Mouse (Mus musculus): ENCODE data around the gene Cfl1.
A peak's percentile ranks its signal among the peaks of the same experiment; 100 is the strongest.

The Cfl1 gene

DNA sequence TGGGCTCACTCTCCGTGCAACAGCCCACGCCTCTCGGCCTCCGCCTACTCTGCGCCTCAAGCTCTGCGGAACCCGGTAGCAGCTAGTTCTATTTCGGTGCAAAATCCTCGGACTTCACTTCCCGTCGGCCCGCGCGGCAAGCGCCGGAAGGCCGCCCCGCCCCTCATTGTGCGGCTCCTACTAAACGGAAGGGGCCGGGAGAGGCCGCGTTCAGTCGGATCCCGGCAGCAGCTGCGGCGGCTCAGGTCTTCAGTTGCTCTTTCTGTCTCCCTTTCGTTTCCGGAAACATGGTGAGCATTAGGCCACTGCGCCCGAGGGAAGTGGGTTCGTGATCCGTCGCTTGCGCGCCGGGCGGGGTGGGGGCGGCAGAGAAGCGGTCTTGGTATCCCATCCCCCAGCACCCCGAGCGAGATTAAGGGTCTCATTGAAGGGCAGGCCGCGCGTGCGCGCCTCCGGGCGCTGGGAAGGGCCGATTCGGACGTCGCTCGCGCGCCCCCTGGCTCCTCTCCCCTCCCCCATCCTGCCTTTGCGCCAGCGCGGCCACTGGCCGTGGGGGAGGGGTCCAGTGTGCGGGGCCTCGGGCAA is at the start of gene Cfl1:
TSS of gene Cfl1 (plus strand) at position 143 of the 585 bp plus-strand sequence.
- peak; percentile 88 to 96 for DNase-seq (ENCODE audit: low spot score in 2 of 2)

DNA sequence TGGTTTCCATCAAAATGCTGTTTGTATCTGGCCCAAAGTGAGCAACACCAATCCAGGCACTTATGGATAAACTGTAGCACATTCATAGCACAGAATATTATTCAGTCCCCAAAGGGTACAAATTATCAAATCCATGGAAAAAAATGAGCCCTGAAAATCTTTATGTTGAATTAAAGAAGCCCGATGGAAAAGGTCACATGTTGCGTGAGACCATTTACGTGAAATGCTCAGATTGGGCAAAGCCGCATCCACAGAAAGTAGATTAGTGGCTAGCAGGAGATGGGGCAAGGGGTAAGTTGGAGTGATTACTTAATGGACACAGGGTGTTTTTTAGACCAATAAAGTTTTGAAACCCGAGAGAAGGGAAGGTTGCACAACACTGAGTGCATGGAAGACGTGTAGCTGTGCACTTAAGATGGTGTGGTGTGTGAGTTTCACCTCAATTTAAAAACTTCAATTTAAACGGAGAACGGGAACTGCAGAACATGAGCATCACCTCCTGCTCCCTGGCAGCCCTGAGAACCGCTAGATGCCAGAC is 45.8 kb upstream of the Cfl1 start:
- DNase-seq (ENCODE audit: low spot score in 2 of 2), result no peak

DNA sequence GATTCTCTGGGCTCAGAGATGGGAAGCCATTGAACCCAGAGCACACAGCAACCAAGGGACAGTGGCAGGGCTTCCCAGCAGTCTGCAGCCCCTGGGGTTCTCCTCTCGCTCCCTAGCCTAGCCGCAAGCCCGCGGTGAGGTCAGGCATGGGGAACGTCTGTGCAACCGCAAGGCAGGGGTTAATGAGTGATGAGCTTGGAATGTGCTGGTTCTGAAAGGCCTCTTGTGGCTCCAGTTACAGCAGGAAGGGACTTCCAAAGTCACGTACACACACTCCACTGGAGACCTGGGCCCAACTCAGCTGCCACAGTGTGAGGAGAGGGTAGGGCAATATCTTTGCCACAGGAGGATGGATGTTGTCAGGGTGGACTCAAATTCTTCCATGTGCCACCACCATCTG is 45.3 kb upstream of the Cfl1 start:
- DNase-seq (ENCODE audit: low spot score in 2 of 2), result no peak

DNA sequence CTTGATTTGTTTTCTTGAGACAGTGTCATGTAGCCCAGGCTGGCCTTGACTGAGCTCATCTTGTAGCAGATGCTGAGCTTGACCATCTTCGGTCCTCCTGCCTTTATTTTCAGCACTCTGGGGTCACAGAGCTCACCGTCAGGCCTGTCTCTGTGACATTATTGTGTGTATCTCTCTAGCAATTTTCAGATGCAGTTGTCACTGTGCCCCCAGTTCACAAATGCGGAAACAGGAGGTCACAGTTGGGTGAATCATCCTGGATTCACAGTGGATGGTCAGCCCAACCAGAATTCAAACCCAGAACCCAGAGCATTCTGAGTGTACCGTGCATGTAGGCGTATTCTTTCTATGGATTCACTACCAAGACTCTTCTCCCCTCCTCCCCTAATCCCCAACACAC is 44.5 kb upstream of the Cfl1 start:
- DNase-seq (ENCODE audit: low spot score in 2 of 2), result no peak

DNA sequence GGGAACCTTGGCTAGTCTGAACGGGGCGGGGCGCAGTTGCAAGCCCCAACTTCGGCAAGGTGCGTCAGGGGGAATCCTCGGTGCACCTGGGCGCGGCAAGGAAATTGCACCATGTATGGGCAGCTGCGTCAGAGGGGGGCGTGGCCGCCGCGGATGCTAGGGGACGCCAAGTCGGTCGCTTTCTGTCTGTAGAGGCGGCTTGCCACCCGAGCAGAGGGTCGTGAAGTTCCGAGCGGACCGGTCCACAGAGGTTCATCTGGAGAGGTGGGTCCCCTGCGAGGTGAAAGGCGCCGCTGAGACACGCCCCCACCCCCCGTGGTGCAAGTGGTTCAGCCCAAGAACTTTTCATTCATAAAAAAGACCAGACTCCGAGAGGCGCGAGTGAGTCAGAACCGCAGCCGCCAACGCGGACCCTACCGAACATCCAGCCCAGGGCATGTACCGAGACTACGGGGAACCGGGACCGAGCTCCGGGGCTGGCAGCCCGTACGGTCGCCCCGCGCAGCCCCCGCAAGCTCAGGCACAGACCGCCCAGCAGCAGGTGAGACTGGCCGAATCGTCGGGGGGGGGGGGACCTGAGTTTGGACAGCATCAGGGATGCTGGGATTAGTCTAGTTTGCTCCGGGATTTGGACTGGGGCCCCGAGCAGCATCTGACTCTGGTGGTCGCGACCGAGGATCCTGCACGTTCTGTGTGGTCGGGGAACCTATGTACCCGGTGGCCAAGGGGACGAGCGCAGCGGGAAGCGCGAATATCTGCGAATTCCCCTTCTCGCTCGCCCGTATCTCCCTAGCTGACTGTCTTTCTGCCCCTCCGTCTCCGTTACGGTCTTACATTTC is 42.5 kb upstream of the Cfl1 start, which contains the start of gene Fosl1:
TSS of gene Fosl1 (plus strand) at position 33 of the 839 bp plus-strand sequence.
- peak in 1 of 2 experiments; percentile 66 for DNase-seq (ENCODE audit: low spot score in 2 of 2)

DNA sequence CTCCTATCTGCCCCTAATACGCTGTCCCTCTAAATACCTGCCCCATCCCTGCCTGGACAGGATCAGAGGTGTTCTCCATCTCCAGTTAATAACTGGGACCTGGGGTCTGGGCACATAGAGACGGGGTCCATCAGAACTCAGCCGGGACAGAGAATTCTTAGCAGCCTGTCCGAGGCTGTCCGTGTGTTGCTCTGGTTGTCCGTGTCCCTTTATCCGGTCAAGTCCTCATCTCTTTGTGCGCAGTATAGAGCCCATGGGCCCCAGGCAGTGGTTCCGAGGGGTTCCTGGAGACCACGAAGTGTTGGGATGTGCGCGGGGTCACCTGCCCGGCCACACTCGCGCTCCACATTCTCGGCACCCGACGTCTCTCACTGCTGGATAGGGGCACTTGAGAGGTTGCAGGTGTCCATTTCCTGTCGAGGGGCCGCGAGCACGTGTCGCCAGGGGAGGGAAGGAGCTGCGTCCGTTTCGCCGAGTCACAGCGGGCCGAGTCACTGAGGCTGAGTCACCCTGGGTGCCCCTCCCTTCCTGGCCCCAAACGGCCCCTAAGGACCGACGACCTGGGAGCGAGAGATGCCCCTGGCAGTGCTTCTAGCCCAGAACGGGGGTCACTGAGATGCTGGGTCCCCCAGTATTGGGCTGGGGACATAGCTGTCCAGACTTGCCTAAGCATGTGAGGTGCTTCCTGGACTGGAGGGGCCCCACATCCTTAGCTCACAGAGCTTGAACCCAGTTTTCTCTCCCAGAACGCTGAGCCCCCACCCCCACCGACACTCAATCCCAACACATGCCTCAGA is 41.7 kb upstream of the Cfl1 start:
- DNase-seq (ENCODE audit: low spot score in 2 of 2), result no peak

DNA sequence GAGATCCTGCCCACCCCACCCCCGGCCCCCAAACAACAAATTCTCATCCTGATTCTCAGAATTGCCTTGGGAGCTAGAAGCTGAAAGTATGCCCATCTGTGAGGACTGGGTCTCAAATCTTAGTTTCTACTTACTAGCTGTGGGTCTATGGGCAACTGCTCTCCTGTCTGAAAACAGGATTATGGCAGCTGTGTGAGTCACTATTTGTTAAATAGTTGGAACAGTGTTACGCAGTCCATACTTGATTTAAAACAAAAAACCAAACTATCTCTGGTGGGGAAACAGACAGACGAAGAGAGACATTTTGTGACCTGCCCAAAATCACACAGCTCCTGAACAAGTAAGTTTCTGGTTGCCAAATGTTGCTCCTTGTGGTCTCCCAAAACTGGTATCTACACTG is 40.6 kb upstream of the Cfl1 start:
- DNase-seq (ENCODE audit: low spot score in 2 of 2), result no peak

DNA sequence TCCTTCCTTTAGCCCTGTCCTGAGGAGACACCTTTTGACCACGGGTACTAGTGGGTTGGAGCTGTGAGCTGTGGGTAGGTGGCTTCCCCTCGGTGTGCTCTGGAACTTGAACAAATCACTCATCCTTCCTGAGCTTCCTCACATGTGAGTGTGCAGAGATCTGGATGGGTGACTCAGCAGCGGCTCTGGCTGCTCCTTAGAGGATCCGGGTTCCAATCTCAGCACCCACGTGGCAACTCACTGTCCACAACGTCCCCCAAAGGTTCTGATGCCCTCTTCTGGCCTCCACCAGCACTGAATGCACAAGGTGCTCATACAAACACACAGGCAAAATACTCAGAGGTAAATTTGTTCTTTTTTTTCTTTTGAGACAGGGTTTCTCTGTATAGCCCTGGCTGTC is 38.5 kb upstream of the Cfl1 start:
- no peak for DNase-seq (ENCODE audit: low spot score in 2 of 2)

DNA sequence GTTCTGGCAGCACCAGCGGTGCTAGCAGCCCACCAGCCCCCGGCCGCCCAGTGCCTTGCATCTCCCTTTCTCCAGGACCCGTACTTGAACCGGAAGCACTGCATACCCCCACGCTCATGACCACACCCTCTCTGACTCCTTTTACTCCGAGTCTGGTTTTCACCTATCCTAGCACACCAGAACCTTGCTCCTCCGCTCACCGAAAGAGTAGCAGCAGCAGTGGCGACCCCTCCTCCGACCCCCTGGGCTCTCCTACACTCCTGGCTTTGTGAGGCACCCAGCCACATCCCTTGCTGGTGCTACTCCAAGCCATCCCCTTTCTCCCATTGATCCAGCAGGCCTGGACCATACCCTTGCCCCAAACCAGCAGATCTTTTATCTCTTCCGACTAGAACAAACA is 35.2 kb upstream of the Cfl1 start:
- no peak for DNase-seq (ENCODE audit: low spot score in 2 of 2)

DNA sequence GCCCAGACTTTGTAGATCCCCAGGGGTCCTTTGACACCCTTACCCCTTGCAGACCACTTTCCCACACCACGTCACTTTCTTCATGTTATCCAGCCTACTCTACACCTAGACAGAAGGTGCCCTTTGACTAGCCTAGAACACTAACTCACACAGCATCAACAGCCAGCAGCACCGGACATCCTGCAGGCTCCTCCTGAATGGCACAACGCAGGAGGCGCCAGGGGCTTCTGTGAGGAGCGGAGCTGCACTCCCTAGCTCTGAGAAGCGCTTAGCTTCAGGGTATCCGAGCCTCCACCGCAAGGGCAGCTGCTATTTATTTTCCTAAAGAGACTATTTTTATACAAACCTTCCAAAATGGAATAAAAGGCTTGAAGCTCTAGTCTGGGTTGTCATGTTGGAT is 34.7 kb upstream of the Cfl1 start:
- DNase-seq (ENCODE audit: low spot score in 2 of 2), result no peak

DNA sequence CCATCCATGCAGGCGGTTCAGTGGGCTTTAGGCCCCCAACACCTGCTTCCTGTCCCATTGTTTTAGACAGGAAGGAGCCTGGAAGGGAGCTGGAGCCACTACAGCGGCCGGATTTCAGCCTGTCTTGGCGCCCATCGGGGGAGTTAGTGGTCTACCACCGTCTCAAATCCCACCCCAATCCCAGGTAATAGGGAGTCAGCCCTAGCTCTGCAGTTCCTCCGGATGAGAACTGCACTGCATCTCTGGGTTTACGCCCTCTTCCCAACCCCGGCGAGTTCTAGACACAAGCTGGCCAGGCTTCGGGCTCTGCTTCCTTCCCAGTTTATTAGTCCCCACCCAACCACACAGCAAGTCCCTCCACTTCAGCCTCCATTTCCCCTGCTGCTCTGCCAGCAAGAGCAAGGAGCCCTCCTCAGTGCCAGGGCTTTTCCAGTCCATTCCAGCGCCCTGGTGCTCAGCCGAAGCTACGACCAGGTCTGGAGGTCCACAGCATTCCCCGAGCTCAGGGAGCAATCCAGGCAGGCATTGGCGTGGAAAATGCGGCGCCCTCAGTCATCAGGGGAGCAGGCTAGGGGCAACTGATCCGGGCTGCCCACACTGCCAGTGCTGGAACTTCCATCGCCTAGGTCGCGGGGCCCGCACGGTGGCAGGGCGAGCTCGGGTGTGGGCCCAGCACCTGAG is 33.9 kb upstream of the Cfl1 start:
- DNase-seq (ENCODE audit: low spot score in 2 of 2), result no peak

DNA sequence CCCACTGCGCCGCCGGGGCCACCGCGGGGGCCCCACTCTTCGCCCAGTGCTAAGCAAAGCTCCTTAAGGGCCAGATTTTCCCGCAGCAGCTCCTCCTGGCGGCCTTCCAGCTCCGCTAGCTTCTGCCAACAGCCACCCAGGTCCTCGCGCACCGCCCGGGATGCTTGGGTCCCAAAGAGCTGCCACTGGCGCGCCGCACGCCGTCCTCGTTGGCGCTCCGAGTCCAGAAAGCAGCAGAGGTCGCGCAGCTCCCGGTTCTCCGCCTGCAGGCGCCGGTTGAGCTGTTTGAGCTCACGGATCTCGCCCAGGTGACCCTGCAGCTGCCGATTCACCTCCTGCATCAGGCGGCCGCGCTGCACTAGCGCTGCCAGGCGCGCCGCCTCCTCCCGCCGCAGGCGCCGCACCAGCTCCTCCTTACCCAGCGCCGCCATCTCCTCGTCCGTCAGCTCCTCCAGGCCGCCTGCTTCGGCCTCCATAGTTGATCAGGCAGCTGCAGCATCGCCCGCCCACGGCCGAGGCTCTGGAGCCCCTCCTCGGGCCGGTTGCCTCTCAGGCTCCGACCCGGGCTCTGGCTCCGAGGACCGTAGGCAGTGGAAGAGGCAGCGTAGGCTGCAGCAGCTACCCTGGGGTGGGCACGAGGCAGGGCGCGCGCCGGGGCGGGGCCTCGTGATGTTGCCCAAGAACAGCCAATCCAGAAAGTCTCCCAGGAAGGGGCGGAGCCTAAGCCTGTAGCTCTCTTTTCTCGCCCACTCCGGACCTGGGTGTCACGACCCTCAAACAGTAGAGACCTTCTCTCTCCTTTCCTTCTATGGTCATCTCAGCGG is 33.1 kb upstream of the Cfl1 start:
- DNase-seq (ENCODE audit: low spot score in 2 of 2), result peak; percentile 90 to 96

DNA sequence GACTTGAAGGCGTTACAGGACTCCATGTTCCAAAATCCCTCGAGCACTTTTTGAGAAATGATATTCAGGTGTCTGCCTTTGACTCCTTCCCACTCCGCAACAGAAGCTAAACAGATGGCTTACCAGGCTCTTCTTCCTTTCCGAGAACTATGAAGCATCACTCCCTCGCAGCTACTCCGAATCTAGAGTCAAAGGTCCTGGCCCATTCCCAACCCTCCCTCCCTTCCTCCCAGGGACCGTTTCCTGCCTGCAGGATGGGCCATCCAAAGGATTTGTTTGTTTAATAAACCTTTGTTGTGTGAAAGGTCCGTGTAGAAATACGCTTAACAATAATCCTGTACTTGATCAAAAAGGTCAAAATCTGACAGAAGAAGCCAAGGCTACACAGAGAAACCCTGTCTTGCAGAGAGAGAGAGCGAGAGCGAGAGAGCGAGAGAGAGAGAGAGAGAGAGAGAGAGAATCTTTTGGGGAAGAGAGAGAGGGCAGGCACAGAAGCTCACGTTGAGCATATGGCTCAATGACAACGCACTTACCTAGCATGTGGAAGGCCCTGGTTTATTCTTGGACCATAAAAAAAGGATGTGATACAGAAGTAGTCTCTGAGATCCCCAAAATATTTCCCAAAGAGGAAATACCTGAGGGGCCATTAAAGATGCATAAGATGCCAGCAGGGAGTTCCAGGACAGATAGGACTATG is 32.4 kb upstream of the Cfl1 start, which contains the start of gene Ccdc85b:
TSS of gene Ccdc85b (minus strand) at position 149 of the 697 bp plus-strand sequence.
- no peak for DNase-seq (ENCODE audit: low spot score in 2 of 2)

DNA sequence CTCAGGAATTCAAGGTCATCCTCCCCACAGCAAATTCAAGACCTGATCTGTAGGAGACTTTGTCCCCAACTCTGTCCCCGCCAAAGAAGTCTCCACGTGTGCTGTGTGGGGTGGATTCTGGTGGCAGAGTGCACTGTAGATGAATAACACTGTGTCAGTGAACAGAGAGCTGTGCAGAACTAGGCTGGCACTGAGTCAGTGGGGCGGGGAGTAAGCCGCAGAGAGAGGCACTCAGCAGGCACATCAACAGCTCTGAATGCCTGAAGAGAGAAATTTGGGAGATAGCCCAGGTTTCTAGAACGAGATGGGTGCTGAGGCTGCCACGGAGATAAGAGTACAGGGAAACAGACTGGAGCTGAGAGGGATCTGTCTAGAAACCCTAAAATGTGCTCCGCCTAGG is 31.2 kb upstream of the Cfl1 start:
- no peak for DNase-seq (ENCODE audit: low spot score in 2 of 2)

DNA sequence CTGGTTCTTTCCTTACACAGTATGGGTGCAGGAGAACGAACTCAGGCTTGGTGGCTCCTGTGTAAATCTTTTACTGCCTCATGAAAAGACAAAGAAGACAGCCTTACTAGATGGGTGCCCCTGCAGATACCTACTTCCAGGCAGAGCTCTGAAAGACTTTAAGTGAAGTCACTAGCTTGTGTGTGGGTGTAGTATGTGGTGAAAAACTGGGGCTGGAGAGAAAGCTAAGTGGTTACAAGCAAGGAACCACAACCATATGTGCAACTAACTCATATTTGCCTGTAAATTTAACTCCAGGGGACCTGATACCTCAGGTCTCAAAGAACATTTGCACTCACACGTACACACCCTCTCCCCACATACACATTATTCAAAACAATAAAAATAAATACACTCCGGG is 30.4 kb upstream of the Cfl1 start:
- DNase-seq (ENCODE audit: low spot score in 2 of 2), result no peak

DNA sequence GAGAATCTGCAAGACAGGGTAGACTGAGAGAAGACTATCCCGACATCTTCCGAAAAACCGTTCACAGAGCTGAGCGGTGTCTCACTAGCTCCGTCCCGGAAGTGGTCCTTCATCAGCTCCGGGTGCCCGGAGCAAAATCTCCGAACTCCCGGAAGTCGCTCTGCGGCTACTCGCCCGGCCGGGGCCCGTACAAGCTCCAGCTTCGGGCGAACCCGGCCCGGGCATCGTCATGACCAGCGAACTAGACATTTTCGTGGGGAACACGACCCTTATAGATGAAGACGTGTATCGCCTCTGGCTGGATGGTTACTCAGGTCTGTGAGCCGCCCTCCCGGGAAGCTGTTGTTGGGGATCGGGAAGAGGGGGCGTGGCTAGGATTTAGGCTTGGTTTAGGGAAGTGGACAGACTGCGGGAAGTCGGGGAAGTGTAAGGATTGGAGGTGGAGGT is 29.8 kb upstream of the Cfl1 start, which contains the start of gene Fibp:
TSS of gene Fibp (plus strand) at position 151 of the 447 bp plus-strand sequence.
- DNase-seq (ENCODE audit: low spot score in 2 of 2), result peak in 1 of 2 experiments; percentile 87

DNA sequence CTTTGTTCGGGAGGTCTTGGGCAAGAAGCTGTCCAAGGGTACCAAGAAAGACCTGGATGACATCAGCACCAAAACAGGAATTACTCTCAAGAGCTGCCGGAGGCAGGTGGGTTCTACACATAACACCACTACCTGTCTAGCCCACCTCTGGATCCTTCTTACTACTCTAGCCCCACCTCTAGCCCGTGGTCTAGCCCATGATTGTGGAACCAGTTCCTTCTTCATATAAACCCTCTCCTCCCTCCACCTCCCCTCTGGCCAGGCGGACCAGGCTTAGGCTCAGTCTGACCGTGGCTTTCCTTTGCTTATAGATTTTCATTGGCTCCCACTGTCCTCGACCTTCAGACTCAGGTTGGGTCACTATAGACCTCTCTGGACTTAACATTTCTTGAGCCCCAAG is 28.8 kb upstream of the Cfl1 start:
- no peak for DNase-seq (ENCODE audit: low spot score in 2 of 2)

DNA sequence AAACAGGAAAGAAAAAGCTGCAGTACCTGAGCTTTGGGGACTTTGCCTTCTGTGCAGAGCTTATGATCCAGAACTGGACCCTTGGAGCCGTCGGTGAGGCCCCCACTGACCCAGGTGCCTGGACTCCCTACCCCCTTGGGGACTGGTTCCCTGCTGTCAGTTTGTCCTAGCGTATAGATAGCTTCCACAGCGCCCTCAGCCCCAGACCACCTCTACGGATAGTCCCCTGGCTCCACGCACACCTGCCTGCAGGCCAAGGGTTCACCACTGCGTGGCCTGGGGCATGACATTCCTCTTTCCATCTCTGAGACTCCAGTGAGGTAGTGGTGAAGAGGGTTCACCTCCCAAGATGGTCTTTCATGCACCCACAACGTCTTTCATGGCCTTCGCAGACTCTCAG is 27.0 kb upstream of the Cfl1 start:
- no peak for DNase-seq (ENCODE audit: low spot score in 2 of 2)

DNA sequence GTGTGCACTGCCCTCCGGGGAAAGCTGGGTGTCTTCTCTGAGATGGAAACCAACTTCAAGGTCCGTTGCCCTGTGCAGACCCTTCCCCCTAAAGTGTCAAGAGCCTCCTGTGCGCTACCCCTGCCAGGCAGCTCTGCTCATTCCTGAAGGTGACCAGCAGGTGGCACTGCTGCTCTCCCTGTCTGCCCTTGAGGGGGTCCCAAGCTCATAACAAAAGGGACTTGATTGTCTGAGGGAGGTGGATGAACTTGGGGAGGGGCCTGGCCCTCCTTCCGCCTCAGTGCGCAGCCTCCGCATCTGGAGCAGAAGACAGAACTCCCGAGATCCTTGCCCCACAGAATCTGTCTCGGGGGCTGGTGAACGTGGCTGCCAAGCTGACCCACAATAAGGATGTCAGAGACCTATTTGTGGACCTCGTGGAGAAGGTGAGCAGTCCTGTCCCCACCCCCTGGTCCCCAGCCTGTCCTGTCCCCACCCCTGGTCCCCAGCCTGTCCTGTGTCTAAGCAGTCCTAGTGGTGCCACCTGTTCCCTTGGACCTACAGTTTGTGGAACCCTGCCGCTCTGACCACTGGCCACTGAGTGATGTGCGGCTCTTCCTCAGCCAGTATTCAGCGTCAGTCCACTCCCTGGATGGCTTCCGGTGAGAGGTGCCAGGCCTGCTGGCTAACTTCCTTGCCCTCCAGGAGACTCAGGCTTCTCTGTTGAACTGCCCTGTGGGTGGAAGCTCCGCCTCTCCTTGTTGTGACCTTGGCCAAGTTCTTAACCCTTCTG is 26.3 kb upstream of the Cfl1 start:
- DNase-seq (ENCODE audit: low spot score in 2 of 2), result no peak
